Mouse (Mus musculus): Measurements from ENCODE around the gene Fam102a.

The Fam102a gene

GRCm38 (mm10) chr2:32581450-32582095, 46.4 kb downstream of the Fam102a start:
- DNase-seq (ENCODE audit: low spot score), result peak; percentile 70

- peak; percentile 96 for DNase-seq (ENCODE audit: low spot score)
Observed at GRCm38 (mm10) chr2:32582830-32583799, 48.0 kb downstream of the Fam102a start.

DNA sequence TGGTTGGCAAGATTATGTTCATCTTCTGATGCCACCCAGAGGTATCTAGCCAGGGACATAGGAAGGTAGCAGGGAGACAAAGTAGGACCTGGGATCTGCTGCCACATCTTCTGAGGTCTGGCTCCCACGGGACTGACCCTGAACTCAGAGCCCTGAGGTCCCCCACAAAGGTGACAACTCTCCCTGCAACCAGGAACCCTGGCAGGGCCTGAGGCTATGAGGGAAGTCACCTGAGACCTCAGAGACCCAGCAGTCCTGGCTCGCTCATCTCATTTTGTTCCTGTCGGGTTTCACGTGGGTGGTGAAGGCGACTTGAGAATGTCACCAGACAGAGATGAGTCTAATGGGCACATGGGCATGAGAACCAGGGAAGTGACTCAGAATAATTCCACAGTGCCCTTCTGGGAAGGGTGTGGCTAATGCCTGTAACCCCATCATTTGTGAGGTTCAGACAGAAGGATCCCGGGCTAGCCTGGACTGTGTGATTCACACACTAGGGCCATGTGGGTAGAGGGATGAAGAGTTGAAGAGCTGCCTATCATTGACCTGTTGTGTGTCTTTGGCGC, 50.1 kb downstream of the Fam102a start:
- DNase-seq (ENCODE audit: low spot score), result no peak

GRCm38 (mm10) chr2:32586871-32587351, 51.8 kb downstream of the Fam102a start, which contains the start of gene St6galnac4:
Gene St6galnac4 (plus strand): TSS chr2:32587095.
- DNase-seq (ENCODE audit: low spot score), result peak; percentile 96

DNA sequence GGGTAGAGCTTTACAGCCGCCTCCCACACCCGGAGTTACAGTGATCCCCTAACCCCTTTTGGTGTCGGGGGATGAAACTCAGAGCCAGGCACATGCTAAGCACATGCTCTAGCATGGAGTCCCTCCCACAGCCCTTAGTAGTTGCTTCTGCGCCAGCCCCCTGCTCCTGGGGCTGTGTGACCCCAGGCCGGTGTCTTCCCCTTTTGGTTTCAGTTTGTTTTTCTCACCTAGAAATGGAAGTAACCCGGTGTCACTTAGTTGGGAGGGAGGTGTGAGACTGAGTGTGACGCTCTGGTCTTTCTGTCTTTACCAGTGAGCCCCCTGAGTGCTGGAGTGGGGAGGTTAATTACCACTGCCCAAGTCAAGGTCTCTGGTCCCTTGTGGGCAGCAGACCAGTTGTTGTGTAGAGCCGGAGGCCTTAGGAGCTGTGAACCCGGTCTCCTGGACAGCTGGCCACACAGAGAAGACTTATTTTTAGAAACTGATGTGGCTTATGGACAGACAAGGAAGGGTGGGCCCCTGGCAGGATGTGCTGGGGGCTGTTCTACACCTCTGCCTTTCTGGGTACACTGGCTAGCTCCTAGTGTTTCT, 52.7 kb downstream of the Fam102a start:
- no peak for DNase-seq (ENCODE audit: low spot score)

- DNase-seq (ENCODE audit: low spot score), result no peak
Observed at GRCm38 (mm10) chr2:32589213-32589795, 54.2 kb downstream of the Fam102a start.

- DNase-seq (ENCODE audit: low spot score), result no peak
Observed at GRCm38 (mm10) chr2:32590224-32590623, 55.1 kb downstream of the Fam102a start.

GRCm38 (mm10) chr2:32591249-32591648, 56.1 kb downstream of the Fam102a start:
- no peak for DNase-seq (ENCODE audit: low spot score)

- no peak for DNase-seq (ENCODE audit: low spot score)
Observed at GRCm38 (mm10) chr2:32596725-32597124, 61.6 kb downstream of the Fam102a start.

- no peak for DNase-seq (ENCODE audit: low spot score)
Observed at GRCm38 (mm10) chr2:32597248-32597647, 62.1 kb downstream of the Fam102a start.

DNA sequence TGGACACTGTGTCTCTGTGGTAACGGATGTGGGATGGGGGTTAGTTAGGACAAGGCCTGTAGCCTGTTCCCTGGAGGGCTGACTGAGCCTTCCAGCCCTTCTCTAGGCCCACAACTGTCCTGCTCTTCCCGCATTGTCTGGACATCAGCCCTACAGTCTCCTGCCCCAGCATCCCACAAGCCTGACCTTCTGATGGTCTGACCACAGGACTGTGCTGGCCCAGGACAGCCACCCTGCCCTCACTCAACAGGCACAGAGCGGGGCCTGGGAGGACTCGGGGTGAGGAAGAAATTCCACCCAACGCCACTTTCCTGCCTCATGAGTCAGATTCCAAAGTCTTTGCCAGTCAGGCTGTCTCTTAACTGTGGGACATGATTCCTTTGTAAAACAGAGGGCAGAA, 62.6 kb downstream of the Fam102a start:
- DNase-seq (ENCODE audit: low spot score), result no peak

DNA sequence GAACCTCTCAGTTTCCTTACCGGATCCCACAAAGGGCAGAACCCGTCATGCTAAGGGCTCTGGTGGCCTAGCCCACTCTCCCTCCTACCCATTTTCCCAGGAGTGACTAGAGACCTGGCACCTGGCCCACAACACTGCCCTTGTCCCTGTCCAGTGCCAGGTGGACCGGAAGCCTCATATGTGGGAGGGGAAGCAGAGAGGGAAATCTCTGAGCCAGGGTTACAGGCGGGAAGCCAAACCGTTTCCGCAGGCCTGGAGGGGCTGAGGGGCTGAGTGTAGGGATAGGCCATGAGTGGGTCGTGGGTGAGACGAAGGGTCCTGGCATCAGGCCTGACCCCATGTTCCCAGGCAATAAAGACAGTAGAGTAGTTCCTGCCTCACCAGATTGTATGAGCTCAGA, 63.4 kb downstream of the Fam102a start:
- DNase-seq (ENCODE audit: low spot score), result no peak

- no peak for DNase-seq (ENCODE audit: low spot score)
Observed at GRCm38 (mm10) chr2:32599409-32599808, 64.3 kb downstream of the Fam102a start, which contains the start of gene St6galnac6. Gene St6galnac6 (plus strand): TSS chr2:32599709.

DNA sequence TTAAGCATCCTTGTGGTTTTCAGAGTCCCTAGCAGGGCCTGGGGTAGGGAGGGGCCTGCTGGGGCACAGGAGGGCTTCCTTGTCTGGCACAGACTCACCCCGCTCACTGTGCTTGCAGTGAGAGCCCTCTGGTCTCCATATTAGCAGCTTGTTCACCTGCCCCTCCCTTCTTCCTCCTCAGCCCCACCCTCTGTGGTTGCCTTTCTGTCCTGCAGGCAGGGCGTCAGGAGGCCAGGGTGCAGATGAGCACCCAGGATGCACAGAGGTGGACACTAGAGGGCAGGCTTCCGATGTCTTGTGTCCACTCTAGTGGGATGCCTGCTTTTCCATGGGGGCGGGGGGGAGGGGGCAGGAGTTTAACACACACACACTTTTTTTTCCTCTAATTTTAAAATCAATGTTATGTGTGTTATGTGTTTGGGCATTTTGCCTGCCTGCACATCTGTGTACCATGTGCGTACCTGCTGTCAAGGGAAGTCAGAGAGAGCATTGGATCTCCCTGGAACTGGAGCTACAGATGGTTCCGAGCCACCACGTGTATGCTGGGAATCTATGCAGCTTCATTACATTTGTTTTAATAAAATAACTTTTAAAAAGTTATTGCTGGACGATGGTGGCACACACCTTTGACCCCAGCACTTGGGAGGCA, 66.4 kb downstream of the Fam102a start:
- DNase-seq (ENCODE audit: low spot score), result peak; percentile 61

DNA sequence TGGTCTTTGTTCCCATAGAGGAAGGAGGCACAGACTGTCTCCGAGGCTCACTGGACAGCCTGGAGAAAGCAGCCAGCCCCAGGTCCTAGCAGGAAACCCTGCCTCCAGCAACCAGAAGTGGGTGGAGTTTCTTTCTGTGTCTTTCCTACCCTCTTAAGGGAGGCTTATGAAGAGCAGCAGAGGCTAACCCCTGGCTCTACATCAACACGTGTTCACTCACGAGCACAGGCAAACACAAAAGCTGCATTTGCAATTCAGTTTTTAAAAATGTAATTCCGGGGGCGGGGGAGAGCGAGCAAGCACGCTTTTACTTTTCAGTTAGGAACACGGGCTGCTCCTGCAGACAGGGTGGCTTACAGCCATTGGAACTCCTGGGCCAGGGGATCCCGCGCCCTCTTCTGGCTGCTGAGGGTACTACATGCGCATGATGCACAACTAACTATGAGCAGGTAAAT, 67.5 kb downstream of the Fam102a start:
- DNase-seq (ENCODE audit: low spot score), result peak; percentile 83

GRCm38 (mm10) chr2:32604631-32605030, 69.5 kb downstream of the Fam102a start:
- DNase-seq (ENCODE audit: low spot score), result no peak

GRCm38 (mm10) chr2:32606161-32607142, 71.3 kb downstream of the Fam102a start:
- peak; percentile 89 for DNase-seq (ENCODE audit: low spot score)

- DNase-seq (ENCODE audit: low spot score), result peak; percentile 50
Observed at GRCm38 (mm10) chr2:32607262-32607947, 72.3 kb downstream of the Fam102a start.

- peak; percentile 80 for DNase-seq (ENCODE audit: low spot score)
Observed at GRCm38 (mm10) chr2:32608141-32608777, 73.1 kb downstream of the Fam102a start.

All from retina, embryonic 14.5 days (tissue).